ENCODE assay signal across 8 mouse cellular contexts in genomic region chr17:31636277-31636941, GRCm38 (mm10). TPM values are rescaled to one million over a fixed set of nuclear protein-coding genes. Genes with fewer than 3 reads are reported as not detected.
DNase-seq lines count a peak whose midpoint lies in the region; ATAC-seq and TF ChIP-seq lines count a peak whose summit lies in the region.

No protein-coding gene starts in this region.

- peak overlapping the region; percentile 53 for H3K4me3 ChIP-seq in thymus, adult 2 months (ENCODE audit: control insufficient read depth, insufficient read depth, low read length)
- peak overlapping the region; percentile 25 to 49 for H3K4me3 ChIP-seq in liver, embryonic 14.5 days (ENCODE audit: insufficient read depth in 1 of 2, low read depth in 2 of 2, low read length in 2 of 2)

- peaks cover 13% of the 10 kb centered on the region for H3K4me1 ChIP-seq in thymus, adult 2 months (replicated peaks; ENCODE audit: control insufficient read depth, insufficient read depth, low read length)
- peaks cover 0 to 3% of the 10 kb centered on the region in 2 experiments; a peak in 2 of 4 replicates for H3K4me1 ChIP-seq in liver, embryonic 14.5 days (replicated peaks; ENCODE audit: control insufficient read depth in 2 of 2, insufficient read depth in 2 of 2, low read length in 1 of 2)

- 18% methylated on average over 45 of the region's 45 CpGs for whole genome bisulfite sequencing in thymus, adult 2 months
- WGBS in liver, embryonic 14.5 days (ENCODE audit: insufficient replicate concordance) = 8% methylated on average over 45 of the region's 45 CpGs

- peak; percentile 55 for ATAC-seq in liver, embryonic 14.5 days (ENCODE audit: insufficient read depth)

- no peaks in the 10 kb centered on the region for H3K9me3 ChIP-seq in liver, embryonic 14.5 days (ENCODE audit: control insufficient read depth, low read length)

- DNase-seq in adrenal gland, postnatal 36 days = peak; percentile 7 to 40
- DNase-seq in adrenal gland, adult 8-10 months = no peak
- no peak for DNase-seq in thymus, adult 2 months
- DNase-seq in thymus, postnatal 25 days = no peak
- DNase-seq in liver, embryonic 14.5 days (ENCODE audit: low read depth in 3 of 3, low spot score in 3 of 3) = no peak
- DNase-seq in urinary bladder, postnatal 25 days (ENCODE audit: low spot score) = no peak
- no peak for DNase-seq in layer of hippocampus, adult 11-12 months (ENCODE audit: low spot score)
- no peak for DNase-seq in right cerebral cortex, adult 18-20 months

- no peak overlapping the region for H3K9ac ChIP-seq in liver, embryonic 14.5 days (replicated peaks)

- H3K27ac ChIP-seq in thymus, adult 2 months (ENCODE audit: control insufficient read depth, insufficient read depth, low read length) = no peak overlapping the region
- H3K27ac ChIP-seq in liver, embryonic 14.5 days = no peak overlapping the region

- no peaks in the 10 kb centered on the region for H3K36me3 ChIP-seq in thymus, adult 2 months (ENCODE audit: control insufficient read depth, insufficient read depth, low read length)
- H3K36me3 ChIP-seq in liver, embryonic 14.5 days (replicated peaks; ENCODE audit: control insufficient read depth, insufficient read depth, low read depth) = no peaks in the 10 kb centered on the region

- TF ChIP-seq POLR2A in thymus, adult 2 months (IDR thresholded peaks at IDR 0.05; ENCODE audit: control insufficient read depth, extremely low read depth, insufficient read depth, low read length, poor library complexity) = no peak

- peak overlapping the region; percentile 63 for H3K4me2 ChIP-seq in liver, embryonic 14.5 days (ENCODE audit: low read depth)

- no peak for TF ChIP-seq EP300 in liver, embryonic 14.5 days (IDR thresholded peaks at IDR 0.05; ENCODE audit: low read depth)

- H3K27me3 ChIP-seq in thymus, adult 2 months (ENCODE audit: control insufficient read depth, insufficient read depth, low read length) = peaks cover 9% of the 10 kb centered on the region; the same call in 1 of the 2 replicates
- H3K27me3 ChIP-seq in liver, embryonic 14.5 days (ENCODE audit: control insufficient read depth, insufficient read depth, low read length) = peaks cover 31% of the 10 kb centered on the region

- TF ChIP-seq CTCF in thymus, adult 2 months (IDR thresholded peaks at IDR 0.05; ENCODE audit: borderline replicate concordance, control insufficient read depth, extremely low read depth, insufficient read depth, low read length, poor library complexity) = no peak
- no peak for TF ChIP-seq CTCF in liver, embryonic 14.5 days (IDR thresholded peaks at IDR 0.05; ENCODE audit: low read depth)

RNA-seq across cellular contexts. Expression of gene Cbs, which starts 0.6 kb away (rescaled TPM):
- total RNA-seq in adrenal gland, postnatal 36 days (2021) = 1 to 10 TPM; 2.3 to 6.1 TPM
- 1 to 10 TPM; 2.6 to 5.3 (median 3.9) TPM for total RNA-seq in adrenal gland, adult 8-10 months (2022)
- polyA plus RNA-seq in thymus, adult 2 months (2012; rRNA removed) = 1.4 and 1.6 TPM in 2 replicates
- polyA plus RNA-seq in liver, embryonic 14.5 days (2012; rRNA removed) = 14.6 and 15.7 TPM in 2 replicates
- 13.1 and 14.9 TPM in 2 replicates for polyA plus RNA-seq in liver, embryonic 14.5 days (2014; fragmentation: Nextera tagmentation; extraction: Ambion mirVana)

RNA-seq across cellular contexts. Expression of gene U2af1, which starts 22.3 kb away (rescaled TPM):
- 100 to 1,000 TPM; 158 to 159 TPM for total RNA-seq in adrenal gland, postnatal 36 days (2021)
- 100 to 1,000 TPM; 128 to 156 (median 143) TPM for total RNA-seq in adrenal gland, adult 8-10 months (2022)
- polyA plus RNA-seq in thymus, adult 2 months (2012; rRNA removed) = 102 and 114 TPM in 2 replicates
- polyA plus RNA-seq in liver, embryonic 14.5 days (2012; rRNA removed) = 90.4 and 145 TPM in 2 replicates
- 83.3 and 83.8 TPM in 2 replicates for polyA plus RNA-seq in liver, embryonic 14.5 days (2014; fragmentation: Nextera tagmentation; extraction: Ambion mirVana)

RNA-seq across cellular contexts. Expression of gene Cryaa, which starts 41.2 kb away (rescaled TPM):
- not detected for total RNA-seq in adrenal gland, postnatal 36 days (2021)
- not detected for total RNA-seq in adrenal gland, adult 8-10 months (2022)
- 2.2 and 4.9 TPM in 2 replicates for polyA plus RNA-seq in thymus, adult 2 months (2012; rRNA removed)
- polyA plus RNA-seq in liver, embryonic 14.5 days (2012; rRNA removed) = not detected in 2 replicates
- not detected in 2 replicates for polyA plus RNA-seq in liver, embryonic 14.5 days (2014; fragmentation: Nextera tagmentation; extraction: Ambion mirVana)

Comparison
In these comparisons a context has a peak if more than half of its experiments do, and no peak if none do; other contexts are left out.
1. DNase-seq: peak in adrenal gland, postnatal 36 days (2 of 2); none in adrenal gland, adult 8-10 months (single experiment), thymus, adult 2 months (single experiment), thymus, postnatal 25 days (single experiment), liver, embryonic 14.5 days (0 of 3), urinary bladder, postnatal 25 days (single experiment), layer of hippocampus, adult 11-12 months (single experiment) and right cerebral cortex, adult 18-20 months (single experiment).